Mouse (Mus musculus) neural tube, embryonic 14.5 days (tissue): ENCODE measurements around the gene Olfr1055. TPM values are rescaled to one million over a fixed set of nuclear protein-coding genes. Genes with fewer than 3 reads are reported as not detected.
"Not testable (repeated sequence)": the region's sequence is repeated elsewhere in the genome, so short reads cannot be mapped to it uniquely, and the experiment has no call there.

Source experiments
- ATAC-seq: fragments of 200-750 bp; cut with Nextera tagmentation; 2 replicates; pipeline ENCODE4 v1.8.0; 2017; ENCODE audit warnings: low read depth, mild to moderate bottlenecking, moderate TSS enrichment, moderate library complexity
- H3K27ac ChIP-seq: fragments of 300-500 bp; sonication (generic); 2 replicates; pipeline ENCODE4 v1.5.1; 2014; ENCODE audit warnings: low read depth, mild to moderate bottlenecking, control low read depth, low read length, moderate library complexity, mixed read lengths
- H3K27me3 ChIP-seq: fragments of 300-500 bp; sonication (generic); 2 replicates; pipeline ENCODE4 v1.6.1; 2014; ENCODE audit warnings: low read length; ENCODE audit not compliant: control insufficient read depth, insufficient read depth
- H3K36me3 ChIP-seq: fragments of 300-500 bp; sonication (generic); 2 replicates; pipeline ENCODE4 v1.6.1; 2014; ENCODE audit warnings: low read length, mixed read lengths; ENCODE audit not compliant: control insufficient read depth, insufficient read depth
- H3K4me1 ChIP-seq: fragments of 300-500 bp; sonication (generic); 2 replicates; pipeline ENCODE4 v1.6.1; 2014; ENCODE audit warnings: low read length; ENCODE audit not compliant: control insufficient read depth, insufficient read depth
- H3K4me2 ChIP-seq: fragments of 300-500 bp; sonication (generic); 2 replicates; pipeline ENCODE4 v1.6.1; 2014; ENCODE audit warnings: mild to moderate bottlenecking, low read depth, low read length, control low read depth
- H3K4me3 ChIP-seq: fragments of 300-500 bp; sonication (generic); 2 replicates; pipeline ENCODE4 v1.5.1; 2014; ENCODE audit warnings: low read depth, low read length, control low read depth, mixed read lengths
- H3K9ac ChIP-seq: fragments of 300-500 bp; sonication (generic); replicated peaks from 2 replicates; pipeline ENCODE4 v1.6.1; 2014; ENCODE audit warnings: low read depth, mild to moderate bottlenecking, control low read depth, low read length, mixed read lengths
- H3K9me3 ChIP-seq: fragments of 300-500 bp; sonication (generic); 2 replicates; pipeline ENCODE4 v1.6.1; 2016; ENCODE audit warnings: low read length; ENCODE audit not compliant: control insufficient read depth
- WGBS: fragments of 180-500 bp; shearing (Covaris S2); extraction: QIAGEN DNeasy Blood & Tissue Kit; methylation state at CpG from one replicate; pipeline ENCODE4 v1.1.7; 2014; 5-methylcytosine and 5-hydroxymethylcytosine counted together
- polyA plus RNA-seq: library from polyadenylated mRNA; unstranded; fragments of >200 nt; fragmentation: Nextera tagmentation; extraction: Ambion mirVana; gene quantifications from 2 replicates; pipeline ENCODE4 v1.2.1, GENCODE M21; 2014

Olfr1055 gene
- not detected in 2 replicates for polyA plus RNA-seq

DNA sequence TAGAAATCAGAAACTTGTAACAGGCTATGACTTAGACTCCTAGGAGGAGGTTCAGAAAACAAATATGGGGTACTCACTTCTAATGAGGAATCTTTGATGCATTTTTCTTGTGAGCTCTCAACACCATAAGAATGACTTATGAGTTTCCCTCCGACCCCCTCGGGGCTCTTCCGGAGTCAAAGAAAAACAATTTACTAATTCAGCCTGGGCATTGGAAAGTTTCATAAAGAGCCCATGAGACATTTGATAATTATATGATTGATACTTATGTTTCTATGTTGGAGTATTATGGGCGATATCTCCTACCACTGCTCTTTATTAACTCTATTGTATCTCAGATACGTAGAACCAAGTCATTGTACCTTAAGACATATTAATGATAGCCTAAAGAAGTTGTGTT is at the start of gene Olfr1055:
Gene Olfr1055, minus strand, starts transcription at position 101 of the 400 bp plus-strand sequence.
- no peaks in the 10 kb centered on the region for H3K9me3 ChIP-seq
- H3K36me3 ChIP-seq: no peaks in the 10 kb centered on the region
- H3K4me2 ChIP-seq: no peak within 1 kb of the TSS
- no peak within 1 kb of the TSS for H3K27ac ChIP-seq
- no peak for ATAC-seq
- H3K9ac ChIP-seq: no peak within 1 kb of the TSS
- no peaks in the 10 kb centered on the region for H3K4me1 ChIP-seq
- whole genome bisulfite sequencing: 87% methylated on average over 5 of the region's 5 CpGs
- no peaks in the 10 kb centered on the region for H3K27me3 ChIP-seq
- H3K4me3 ChIP-seq: no peak within 1 kb of the TSS

GRCm38 (mm10) chr2:86395114-86395513 is 45.0 kb upstream of the Olfr1055 start:
- WGBS: 97% methylated on average over 2 of the region's 2 CpGs
- Histone ChIP-seq H3K4me2 (no peak overlapping the region), H3K27me3 (no peaks in the 10 kb centered on the region), H3K27ac (no peak overlapping the region), H3K4me3 (no peak overlapping the region), H3K36me3 (no peaks in the 10 kb centered on the region), H3K4me1 (no peaks in the 10 kb centered on the region), H3K9ac (no peak overlapping the region), H3K9me3 (no peaks in the 10 kb centered on the region)
- ATAC-seq: no peak

DNA sequence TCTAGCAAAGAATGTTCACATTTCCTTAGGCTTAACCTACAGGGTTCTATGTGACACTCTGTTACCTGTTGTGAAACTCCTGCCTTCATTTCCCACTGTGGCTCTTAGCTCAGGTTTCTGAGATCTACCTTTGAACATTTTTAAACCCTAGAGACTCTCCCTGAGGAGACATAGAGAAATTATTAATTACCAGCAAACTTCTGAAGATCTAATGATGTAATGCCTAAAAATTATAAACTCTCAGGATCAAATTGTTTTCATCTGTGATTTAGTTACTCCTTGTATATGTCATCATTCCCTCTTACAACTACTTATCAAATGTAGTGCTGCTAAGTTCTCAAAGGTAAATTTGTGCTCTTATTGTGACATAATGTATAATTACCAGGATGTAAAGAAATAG is 38.4 kb upstream of the Olfr1055 start, which contains the start of gene Olfr1058:
Gene Olfr1058, minus strand, starts transcription at position 101 of the 400 bp plus-strand sequence.
- H3K4me2 ChIP-seq, H3K4me1 ChIP-seq, H3K9ac ChIP-seq, ATAC-seq, H3K4me3 ChIP-seq, H3K36me3 ChIP-seq, H3K9me3 ChIP-seq, H3K27ac ChIP-seq, H3K27me3 ChIP-seq: not testable (repeated sequence)

DNA sequence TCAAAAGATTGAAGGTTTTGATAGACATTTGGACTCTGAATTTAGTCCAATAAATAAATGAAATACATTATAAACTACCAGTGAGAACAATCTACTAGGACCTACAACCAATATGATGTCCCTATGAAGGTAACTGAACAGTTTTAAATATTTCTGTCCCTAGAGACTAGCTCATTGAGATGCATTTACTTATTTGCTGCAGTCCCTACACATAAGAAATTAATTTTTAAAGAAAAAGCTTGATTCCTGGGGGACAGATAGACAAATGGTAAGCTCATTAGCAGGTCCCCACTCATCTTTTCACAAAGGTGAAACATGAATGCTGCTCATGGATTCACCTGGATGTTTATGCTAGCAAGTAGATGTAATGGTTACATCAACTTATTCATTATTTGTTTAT is 28.2 kb upstream of the Olfr1055 start, which contains the start of gene Olfr1057:
Gene Olfr1057, minus strand, starts transcription at position 101 of the 400 bp plus-strand sequence.
- Histone ChIP-seq H3K4me1 (no peaks in the 10 kb centered on the region), H3K4me2 (no peak within 1 kb of the TSS), H3K27ac (no peak within 1 kb of the TSS), H3K36me3 (no peaks in the 10 kb centered on the region), H3K9me3 (no peaks in the 10 kb centered on the region), H3K27me3 (no peaks in the 10 kb centered on the region), H3K9ac (no peak within 1 kb of the TSS), H3K4me3 (no peak within 1 kb of the TSS)
- no peak for ATAC-seq

DNA sequence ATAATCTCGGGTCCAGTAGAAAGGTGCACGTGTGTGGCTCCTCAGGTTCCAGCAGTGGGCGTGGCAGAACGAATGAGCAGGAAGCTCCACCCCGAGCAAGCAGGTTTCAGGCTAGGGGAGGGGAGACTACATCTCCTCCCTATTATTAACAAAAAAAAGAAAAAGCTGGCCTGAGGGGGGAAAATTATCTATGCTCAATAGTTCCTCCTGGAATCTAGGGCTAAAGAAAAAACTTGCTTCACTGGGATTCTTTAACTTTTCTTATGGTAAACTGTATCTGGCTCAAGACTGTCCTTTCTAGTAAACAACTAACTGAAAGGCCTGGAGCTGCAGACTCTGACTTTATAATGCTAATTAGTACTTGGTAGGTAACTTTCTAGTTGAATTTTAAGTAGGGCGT is 16.3 kb upstream of the Olfr1055 start:
- H3K27me3 ChIP-seq, H3K27ac ChIP-seq, H3K4me2 ChIP-seq, H3K36me3 ChIP-seq, ATAC-seq, H3K9me3 ChIP-seq, H3K4me1 ChIP-seq, H3K4me3 ChIP-seq, H3K9ac ChIP-seq: not testable (repeated sequence)
- WGBS: no CpG with 5 or more reads among the region's 6 CpGs

- no peaks in the 10 kb centered on the region for H3K27me3 ChIP-seq
- no peak for ATAC-seq
- no peak within 1 kb of the TSS for H3K9ac ChIP-seq
- no peaks in the 10 kb centered on the region for H3K36me3 ChIP-seq
- no peak within 1 kb of the TSS for H3K4me2 ChIP-seq
- H3K27ac ChIP-seq: no peak within 1 kb of the TSS
- H3K4me1 ChIP-seq: no peaks in the 10 kb centered on the region
- H3K4me3 ChIP-seq: no peak within 1 kb of the TSS
- no peaks in the 10 kb centered on the region for H3K9me3 ChIP-seq
These were observed 12.3 kb upstream of the Olfr1055 start, which contains the start of gene Olfr1056 for GRCm38 (mm10) chr2:86362369-86362768. Olfr1056 (minus strand) TSS chr2:86362469.

DNA sequence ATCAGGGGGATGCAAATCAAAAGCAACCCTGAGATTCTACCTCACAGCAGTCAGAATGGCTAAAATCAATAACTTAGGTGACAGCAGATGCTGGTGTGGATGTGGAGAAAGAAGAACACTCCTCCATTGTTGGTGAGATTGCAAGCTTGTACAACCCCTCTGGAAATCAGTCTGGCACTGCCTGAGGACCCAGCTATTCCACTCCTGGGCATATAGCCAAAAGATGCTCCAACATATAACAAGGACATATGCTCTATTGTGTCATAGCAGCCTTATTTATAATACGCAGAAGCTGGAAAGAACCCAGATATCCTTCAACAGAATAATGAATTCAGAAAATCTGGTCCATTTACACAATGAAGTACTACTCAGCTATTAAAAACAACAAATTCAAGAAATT is 1.7 kb upstream of the Olfr1055 start:
- H3K4me1 ChIP-seq, H3K36me3 ChIP-seq, H3K4me3 ChIP-seq, H3K9ac ChIP-seq, H3K27ac ChIP-seq, H3K9me3 ChIP-seq, H3K27me3 ChIP-seq, ATAC-seq, H3K4me2 ChIP-seq: not testable (repeated sequence)
- 83% methylated on average over 1 of the region's 1 CpGs for WGBS

DNA sequence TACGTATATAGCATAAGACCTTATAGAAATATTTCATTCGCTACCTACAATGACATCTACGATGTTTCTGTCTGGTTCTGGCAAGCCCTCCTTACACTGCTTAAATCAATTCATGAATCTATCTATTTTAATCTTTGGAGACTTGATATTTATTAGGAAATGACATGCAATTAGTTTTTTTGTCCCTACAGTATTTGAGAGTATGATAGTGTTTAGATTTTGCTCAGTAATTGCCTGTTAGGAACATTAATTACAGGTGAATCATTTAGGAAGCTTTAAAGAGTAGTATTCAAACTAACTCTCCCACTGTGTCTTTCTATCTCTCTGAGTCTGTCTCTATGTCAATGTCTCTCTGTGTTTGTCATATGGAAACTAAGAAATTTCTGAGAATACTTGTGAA is 14.8 kb downstream of the Olfr1055 start, which contains the start of gene Olfr1054:
Gene Olfr1054, minus strand, starts transcription at position 101 of the 400 bp plus-strand sequence.
- H3K9ac ChIP-seq: no peak within 1 kb of the TSS
- H3K9me3 ChIP-seq: no peaks in the 10 kb centered on the region
- H3K4me1 ChIP-seq: no peaks in the 10 kb centered on the region
- WGBS: 86% methylated on average over 3 of the region's 3 CpGs
- H3K4me3 ChIP-seq: no peak within 1 kb of the TSS
- H3K27ac ChIP-seq: no peak within 1 kb of the TSS
- no peaks in the 10 kb centered on the region for H3K27me3 ChIP-seq
- no peak within 1 kb of the TSS for H3K4me2 ChIP-seq
- ATAC-seq: no peak
- H3K36me3 ChIP-seq: no peaks in the 10 kb centered on the region

GRCm38 (mm10) chr2:86315184-86315583 is 34.9 kb downstream of the Olfr1055 start, which contains the start of gene Olfr1053:
Olfr1053 (minus strand) TSS chr2:86315284.
- H3K36me3 ChIP-seq: no peaks in the 10 kb centered on the region
- ATAC-seq: no peak
- no peak within 1 kb of the TSS for H3K9ac ChIP-seq
- H3K9me3 ChIP-seq: no peaks in the 10 kb centered on the region
- H3K4me2 ChIP-seq: no peak within 1 kb of the TSS
- H3K27me3 ChIP-seq: no peaks in the 10 kb centered on the region
- H3K4me1 ChIP-seq: no peaks in the 10 kb centered on the region
- H3K4me3 ChIP-seq: no peak within 1 kb of the TSS
- WGBS: 67% methylated on average over 3 of the region's 3 CpGs
- H3K27ac ChIP-seq: no peak within 1 kb of the TSS
